Comparison of ENCODE assay signal across 8 mouse cellular contexts in genomic region chr3:102335146-102335545, GRCm38 (mm10).
DNase-seq lines count a peak whose midpoint lies in the region.

No protein-coding gene starts in this region.

- H3K27ac ChIP-seq in heart, embryonic 10.5 days: no peak overlapping the region

- WGBS in heart, embryonic 10.5 days: 63% methylated on average over 3 of the region's 3 CpGs

- peaks cover 19% of the 10 kb centered on the region; the same call in 1 of the 2 replicates for H3K27me3 ChIP-seq in heart, embryonic 10.5 days (ENCODE audit: insufficient read depth, poor library complexity, severe bottlenecking)

- H3K4me1 ChIP-seq in heart, embryonic 10.5 days: peaks cover 3% of the 10 kb centered on the region; the same call in 1 of the 2 replicates

- H3K36me3 ChIP-seq in heart, embryonic 10.5 days: no peaks in the 10 kb centered on the region

- H3K9me3 ChIP-seq in heart, embryonic 10.5 days: no peaks in the 10 kb centered on the region

- DNase-seq in heart, adult 11 months: peak; percentile 93
- DNase-seq in heart, embryonic 10.5 days (ENCODE audit: low spot score): no peak
- peak; percentile 39 for DNase-seq in A20 (ENCODE audit: low read depth, low spot score)
- peak; percentile 47 to 60 for DNase-seq in adrenal gland, postnatal 36 days
- DNase-seq in frontal cortex, postnatal 36 days (ENCODE audit: low spot score in 2 of 2): peak; percentile 34 to 36
- DNase-seq in kidney, postnatal 10 days: peak; percentile 61
- DNase-seq in lung, postnatal 4 days: peak; percentile 35 to 47
- DNase-seq in c-Kit-positive CD71-positive TER-119-positive erythroid progenitor cells, embryonic 14.5 days (ENCODE audit: low spot score): no peak

- no peak overlapping the region for H3K4me3 ChIP-seq in heart, embryonic 10.5 days

Comparison
In these comparisons a context has a peak if more than half of its experiments do, and no peak if none do; other contexts are left out.
1. DNase-seq: peak in heart, adult 11 months (single experiment), A20 (single experiment), adrenal gland, postnatal 36 days (2 of 2), frontal cortex, postnatal 36 days (2 of 2), kidney, postnatal 10 days (single experiment) and lung, postnatal 4 days (2 of 2); none in heart, embryonic 10.5 days (single experiment) and c-Kit-positive CD71-positive TER-119-positive erythroid progenitor cells, embryonic 14.5 days (single experiment).